Mouse (Mus musculus) cerebellum, adult 2 months (tissue): ENCODE results near the gene Birc2. TPM values are rescaled to one million over a fixed set of nuclear protein-coding genes. Genes with fewer than 3 reads are reported as not detected.

ENCODE experiments used
- DNase-seq, 2 experiments: peaks; one replicate each; pipeline ENCODE4 v3.0.0; 2021
- H3K27ac ChIP-seq: fragments of 200-500 bp; 2 replicates; pipeline ENCODE4 v1.5.1; 2012; ENCODE audit warnings: low read length, control low read depth, inconsistent platforms; ENCODE audit not compliant: insufficient read depth
- H3K27me3 ChIP-seq: fragments of 200-500 bp; 2 replicates; pipeline ENCODE4 v1.6.1; 2012; ENCODE audit warnings: inconsistent platforms, mild to moderate bottlenecking, low read length, moderate library complexity; ENCODE audit not compliant: control insufficient read depth, insufficient read depth
- H3K4me1 ChIP-seq: fragments of 200-500 bp; 2 replicates; pipeline ENCODE4 v1.6.1; 2011; ENCODE audit warnings: low read length; ENCODE audit not compliant: control insufficient read depth, insufficient read depth
- H3K4me3 ChIP-seq: fragments of 200-500 bp; replicated peaks from 2 replicates; pipeline ENCODE3; 2011; ENCODE audit warnings: mild to moderate bottlenecking, low read depth, low read length, control low read depth; ENCODE audit not compliant: insufficient read depth
- CTCF ChIP-seq: fragments of 200-500 bp; IDR thresholded peaks from 2 replicates; pipeline ENCODE4 v1.5.1; 2011; ENCODE audit warnings: low read depth, mild to moderate bottlenecking, control low read depth, low read length, moderate library complexity, borderline replicate concordance; ENCODE audit not compliant: insufficient read depth
- POLR2A ChIP-seq: fragments of 200-500 bp; IDR thresholded peaks from 2 replicates; pipeline ENCODE4 v1.6.1; 2011; ENCODE audit warnings: low read length, control low read depth, borderline replicate concordance; ENCODE audit not compliant: insufficient read depth
- WGBS: fragments of 180-500 bp; shearing (Covaris S2); methylation state at CpG from one replicate; pipeline ENCODE4 v1.1.7; 2018; 5-methylcytosine and 5-hydroxymethylcytosine counted together
- polyA plus RNA-seq: library from polyadenylated mRNA; depleted of rRNA; stranded (reverse); fragments of >200 nt; gene quantifications from 2 replicates; pipeline ENCODE4 v1.2.3, GENCODE M21; 2012

Gene Birc2
- polyA plus RNA-seq, 1 experiment, result 32.6 TPM

GRCm38 (mm10) chr9:7778771-7779170 lies 58.1 kb downstream of the Birc2 start:
- TF ChIP-seq CTCF, result no peak
- no peak for TF ChIP-seq POLR2A
- WGBS, result 81% methylated on average over 7 of the region's 7 CpGs

GRCm38 (mm10) chr9:7777652-7778051 lies 59.2 kb downstream of the Birc2 start:
- no peak for DNase-seq
- Histone ChIP-seq H3K27me3 (no peaks in the 10 kb centered on the region), H3K27ac (no peak overlapping the region), H3K4me1 (no peaks in the 10 kb centered on the region), H3K4me3 (no peak overlapping the region)
- 76% methylated on average over 1 of the region's 1 CpGs for WGBS
- TF ChIP-seq POLR2A (no peak), CTCF (no peak)

More at GRCm38 (mm10) chr9:7778771-7779170, 58.1 kb downstream of the Birc2 start:
- H3K4me3 ChIP-seq, result no peak overlapping the region
- no peaks in the 10 kb centered on the region for H3K27me3 ChIP-seq
- no peak overlapping the region for H3K27ac ChIP-seq
- DNase-seq, result no peak
- no peaks in the 10 kb centered on the region for H3K4me1 ChIP-seq

GRCm38 (mm10) chr9:7776940-7777339 lies 59.9 kb downstream of the Birc2 start:
- no peaks in the 10 kb centered on the region for H3K27me3 ChIP-seq
- H3K4me3 ChIP-seq, result no peak overlapping the region
- WGBS, result 95% methylated on average over 1 of the region's 1 CpGs
- no peaks in the 10 kb centered on the region for H3K4me1 ChIP-seq
- no peak for DNase-seq
- no peak overlapping the region for H3K27ac ChIP-seq
- TF ChIP-seq CTCF (no peak), POLR2A (no peak)

GRCm38 (mm10) chr9:7775986-7776385 lies 60.9 kb downstream of the Birc2 start:
- TF ChIP-seq CTCF, result no peak
- TF ChIP-seq POLR2A, result no peak
- no peak for DNase-seq
- 88% methylated on average over 3 of the region's 3 CpGs for WGBS
- Histone ChIP-seq H3K27ac (no peak overlapping the region), H3K4me1 (no peaks in the 10 kb centered on the region), H3K4me3 (no peak overlapping the region), H3K27me3 (no peaks in the 10 kb centered on the region)

GRCm38 (mm10) chr9:7775011-7775410 lies 61.9 kb downstream of the Birc2 start:
- no peak overlapping the region for H3K4me3 ChIP-seq
- WGBS, result 92% methylated on average over 2 of the region's 2 CpGs
- no peak for DNase-seq
- no peaks in the 10 kb centered on the region for H3K4me1 ChIP-seq
- no peak for TF ChIP-seq POLR2A
- TF ChIP-seq CTCF, result no peak
- H3K27me3 ChIP-seq, result no peaks in the 10 kb centered on the region
- no peak overlapping the region for H3K27ac ChIP-seq

- 94% methylated on average over 10 of the region's 10 CpGs for WGBS
- TF ChIP-seq CTCF (no peak), POLR2A (no peak)
- H3K27ac ChIP-seq, result no peak overlapping the region
- no peak for DNase-seq
- H3K27me3 ChIP-seq, result no peaks in the 10 kb centered on the region
- no peak overlapping the region for H3K4me3 ChIP-seq
- no peaks in the 10 kb centered on the region for H3K4me1 ChIP-seq
Measured at GRCm38 (mm10) chr9:7774538-7774937, 62.3 kb downstream of the Birc2 start.

- WGBS, result 92% methylated on average over 5 of the region's 5 CpGs
- no peaks in the 10 kb centered on the region for H3K27me3 ChIP-seq
- DNase-seq, result no peak
- TF ChIP-seq CTCF (no peak), POLR2A (no peak)
- H3K4me3 ChIP-seq, result no peak overlapping the region
- no peaks in the 10 kb centered on the region for H3K4me1 ChIP-seq
- H3K27ac ChIP-seq, result no peak overlapping the region
Measured at GRCm38 (mm10) chr9:7773686-7774085, 63.2 kb downstream of the Birc2 start.

- 50% methylated on average over 4 of the region's 4 CpGs for WGBS
- no peak for DNase-seq
- Histone ChIP-seq H3K27me3 (no peaks in the 10 kb centered on the region), H3K4me1 (no peaks in the 10 kb centered on the region), H3K4me3 (no peak overlapping the region), H3K27ac (no peak overlapping the region)
- TF ChIP-seq CTCF, result no peak
- TF ChIP-seq POLR2A, result no peak
Measured at GRCm38 (mm10) chr9:7772773-7773454, 64.0 kb downstream of the Birc2 start.
